Mouse (Mus musculus): ENCODE results near the gene Vcp.

Gene Vcp

DNA sequence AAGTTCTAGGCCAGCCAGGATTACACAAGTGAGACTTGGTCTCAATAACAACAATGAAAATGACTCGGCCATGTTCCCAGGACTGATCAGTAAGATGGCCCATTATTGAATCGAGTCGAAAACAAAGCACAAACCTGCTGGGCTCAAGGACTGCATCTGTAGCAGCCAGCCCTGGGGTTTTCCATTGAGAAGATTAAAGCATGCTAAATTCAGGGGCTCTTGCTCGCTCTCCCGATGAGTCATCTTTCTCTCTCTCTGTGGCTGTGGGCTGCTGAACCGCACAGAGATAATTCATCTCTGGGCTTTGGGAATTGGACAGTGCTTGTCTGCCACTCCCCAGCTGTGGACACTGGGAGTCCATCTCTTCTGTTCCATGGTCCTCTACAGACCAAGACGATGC, 58.9 kb downstream of the Vcp start:
- no peak for DNase-seq

DNA sequence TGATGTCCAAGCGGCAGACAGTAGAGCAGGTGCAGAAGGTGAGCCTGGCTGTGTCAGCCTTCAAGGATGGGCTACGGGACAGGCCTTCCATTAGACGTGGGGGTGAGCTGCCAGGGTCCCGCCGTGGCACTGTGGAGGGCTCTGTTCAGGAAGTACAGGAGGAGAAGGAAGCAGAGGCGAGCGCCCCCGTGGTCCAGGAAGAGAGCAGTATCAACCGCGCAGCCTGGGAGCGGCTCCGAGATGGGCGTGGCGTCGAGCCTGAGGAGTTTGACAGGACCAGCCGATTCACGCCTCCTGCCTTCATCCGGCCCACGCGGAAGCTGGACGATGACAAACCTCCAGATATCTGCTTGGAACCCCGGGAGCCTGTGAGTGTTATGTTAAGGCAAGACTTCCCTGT, 66.7 kb downstream of the Vcp start:
- DNase-seq: peak; percentile 83

- DNase-seq: no peak
Observed at GRCm38 (mm10) chr4:42932229-42932969, 67.9 kb downstream of the Vcp start.

Measured in lung, postnatal 10 days (tissue).